Mouse (Mus musculus) thymus, adult 2 months (tissue): Measurements from ENCODE around the gene Enpp6. TPM values are rescaled to one million over a fixed set of nuclear protein-coding genes. Genes with fewer than 3 reads are reported as not detected.

Source experiments
- DNase-seq: peaks from one replicate; pipeline ENCODE4 v3.0.0; 2021
- H3K27ac ChIP-seq: fragments of 200-500 bp; 2 replicates; pipeline ENCODE4 v1.5.1; 2012; ENCODE audit warnings: low read length, control low read depth; ENCODE audit not compliant: control insufficient read depth, insufficient read depth
- H3K27me3 ChIP-seq: fragments of 200-500 bp; 2 replicates; pipeline ENCODE4 v1.6.1; 2012; ENCODE audit warnings: mild to moderate bottlenecking, low read length, moderate library complexity, mixed read lengths; ENCODE audit not compliant: control insufficient read depth, insufficient read depth
- H3K36me3 ChIP-seq: fragments of 200-500 bp; 2 replicates; pipeline ENCODE4 v1.6.1; 2012; ENCODE audit warnings: mild to moderate bottlenecking, low read length, moderate library complexity; ENCODE audit not compliant: control insufficient read depth, insufficient read depth
- H3K4me1 ChIP-seq: fragments of 200-500 bp; replicated peaks from 2 replicates; pipeline ENCODE4 v1.6.1; 2012; ENCODE audit warnings: low read length; ENCODE audit not compliant: control insufficient read depth, insufficient read depth
- H3K4me3 ChIP-seq: fragments of 200-500 bp; 2 replicates; pipeline ENCODE4 v1.5.1; 2012; ENCODE audit warnings: mild to moderate bottlenecking, low read length, control low read depth, moderate library complexity; ENCODE audit not compliant: control insufficient read depth, insufficient read depth
- CTCF ChIP-seq: fragments of 200-500 bp; IDR thresholded peaks from 2 replicates; pipeline ENCODE4 v1.5.1; 2012; ENCODE audit warnings: mild to moderate bottlenecking, control low read depth, low read length, moderate library complexity, borderline replicate concordance; ENCODE audit not compliant: control insufficient read depth, poor library complexity, insufficient read depth; ENCODE audit errors: extremely low read depth
- POLR2A ChIP-seq: fragments of 200-500 bp; IDR thresholded peaks from 2 replicates; pipeline ENCODE4 v1.6.1; 2012; ENCODE audit warnings: mild to moderate bottlenecking, low read length, control low read depth, moderate library complexity; ENCODE audit not compliant: control insufficient read depth, poor library complexity, insufficient read depth; ENCODE audit errors: extremely low read depth
- WGBS: fragments of 180-500 bp; shearing (Covaris S2); methylation state at CpG from one replicate; pipeline ENCODE4 v1.1.7; 2018; 5-methylcytosine and 5-hydroxymethylcytosine counted together
- polyA plus RNA-seq: library from polyadenylated mRNA; depleted of rRNA; stranded (reverse); fragments of >200 nt; gene quantifications from 2 replicates; pipeline ENCODE4 v1.2.3, GENCODE M21; 2012; rRNA removed

Gene Enpp6
- polyA plus RNA-seq, 1 experiment: 1.3 TPM

DNA sequence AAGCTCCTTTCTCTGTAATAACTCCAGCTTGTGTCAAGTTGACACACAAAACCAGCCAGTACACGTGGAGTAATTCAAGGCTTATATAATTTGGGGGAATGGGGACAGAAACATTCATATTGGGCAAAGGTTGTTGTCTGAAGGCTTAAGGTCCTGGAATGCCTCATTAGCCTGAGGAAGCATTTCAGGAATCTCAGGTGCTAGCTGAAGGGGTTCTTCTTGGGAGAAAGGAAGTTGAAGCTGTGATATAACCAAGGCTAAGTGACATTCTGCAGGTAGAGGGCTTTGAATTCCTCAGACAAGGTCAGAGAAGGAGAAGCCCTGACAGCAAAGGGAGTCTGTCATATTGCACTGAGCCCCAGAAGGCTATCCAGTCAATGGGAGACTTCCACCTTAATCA is 133.2 kb downstream of the Enpp6 start:
- Histone ChIP-seq H3K36me3 (no peaks in the 10 kb centered on the region), H3K4me3 (no peak overlapping the region), H3K27me3 (no peaks in the 10 kb centered on the region), H3K4me1 (no peaks in the 10 kb centered on the region), H3K27ac (no peak overlapping the region)
- WGBS: 84% methylated on average over 1 of the region's 1 CpGs
- TF ChIP-seq POLR2A (no peak), CTCF (no peak)
- no peak for DNase-seq

DNA sequence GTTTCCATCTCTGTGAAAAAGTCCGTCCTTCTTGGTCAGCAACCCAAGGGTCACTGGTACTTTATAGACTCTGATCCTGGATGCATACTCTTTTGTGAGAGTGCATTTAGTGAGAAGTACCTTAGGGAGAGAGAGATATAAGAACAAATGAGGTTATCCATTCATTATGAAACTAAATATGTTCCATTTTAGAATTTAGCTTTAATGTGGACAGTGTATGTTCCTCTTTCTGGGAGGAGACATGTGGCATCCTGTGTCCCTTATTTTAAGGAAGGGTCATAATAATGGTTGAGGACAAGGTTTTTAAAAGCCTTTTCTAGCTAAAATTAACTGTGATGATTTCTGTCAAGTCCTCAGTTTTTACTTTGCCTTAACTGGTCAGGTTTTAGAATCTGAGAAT is 142.2 kb downstream of the Enpp6 start:
- no peak for TF ChIP-seq CTCF
- TF ChIP-seq POLR2A: no peak
- no peak for DNase-seq
- Histone ChIP-seq H3K4me1 (no peaks in the 10 kb centered on the region), H3K4me3 (no peak overlapping the region), H3K27ac (no peak overlapping the region), H3K27me3 (no peaks in the 10 kb centered on the region), H3K36me3 (no peaks in the 10 kb centered on the region)
- WGBS: 96% methylated on average over 1 of the region's 1 CpGs

GRCm38 (mm10) chr8:47133381-47133780 is 146.7 kb downstream of the Enpp6 start:
- Histone ChIP-seq H3K36me3 (no peaks in the 10 kb centered on the region), H3K4me3 (no peak overlapping the region), H3K4me1 (no peaks in the 10 kb centered on the region), H3K27me3 (no peaks in the 10 kb centered on the region), H3K27ac (no peak overlapping the region)
- WGBS: 93% methylated on average over 3 of the region's 3 CpGs
- no peak for TF ChIP-seq POLR2A
- no peak for TF ChIP-seq CTCF
- DNase-seq: no peak

DNA sequence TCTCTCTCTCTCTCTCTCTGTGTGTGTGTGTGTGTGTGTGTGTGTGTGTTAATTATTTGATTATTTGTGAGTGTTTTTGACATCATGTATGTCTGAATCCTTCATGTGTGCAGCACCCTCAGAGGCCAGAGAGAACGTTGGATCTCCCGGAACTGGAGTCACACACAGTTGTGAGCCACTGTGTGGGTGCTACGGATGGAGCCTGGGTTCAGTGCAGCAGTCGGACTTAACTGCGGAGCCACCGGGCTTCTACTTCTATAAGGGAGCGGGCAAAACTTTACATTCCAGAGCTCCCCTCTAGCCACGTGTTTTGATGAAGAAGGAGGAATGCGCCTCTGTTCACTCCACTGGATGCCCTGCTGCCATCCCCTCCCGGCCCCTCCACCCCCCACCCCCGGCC is 148.0 kb downstream of the Enpp6 start:
- Histone ChIP-seq H3K4me1 (no peaks in the 10 kb centered on the region), H3K27ac (no peak overlapping the region), H3K27me3 (no peaks in the 10 kb centered on the region), H3K36me3 (no peaks in the 10 kb centered on the region), H3K4me3 (no peak overlapping the region)
- no peak for DNase-seq
- 67% methylated on average over 11 of the region's 11 CpGs for WGBS
- TF ChIP-seq CTCF (no peak), POLR2A (no peak)

- DNase-seq: no peak
- Histone ChIP-seq H3K27me3 (no peaks in the 10 kb centered on the region), H3K4me1 (no peaks in the 10 kb centered on the region), H3K4me3 (no peak overlapping the region), H3K27ac (no peak overlapping the region), H3K36me3 (no peaks in the 10 kb centered on the region)
- TF ChIP-seq POLR2A (no peak), CTCF (no peak)
- 20% methylated on average over 9 of the region's 9 CpGs for WGBS
These were observed 148.9 kb downstream of the Enpp6 start for GRCm38 (mm10) chr8:47135586-47135985.

- TF ChIP-seq CTCF: no peak
- TF ChIP-seq POLR2A: no peak
- no peak overlapping the region for H3K4me3 ChIP-seq
- H3K4me1 ChIP-seq: no peaks in the 10 kb centered on the region
- no peaks in the 10 kb centered on the region for H3K36me3 ChIP-seq
- H3K27ac ChIP-seq: no peak overlapping the region
- H3K27me3 ChIP-seq: no peaks in the 10 kb centered on the region
- DNase-seq: no peak
- WGBS: 62% methylated on average over 5 of the region's 5 CpGs
These were observed 149.4 kb downstream of the Enpp6 start for GRCm38 (mm10) chr8:47136047-47136446.

GRCm38 (mm10) chr8:47145258-47145657 is 158.6 kb downstream of the Enpp6 start:
- no peak overlapping the region for H3K27ac ChIP-seq
- no peaks in the 10 kb centered on the region for H3K36me3 ChIP-seq
- H3K4me1 ChIP-seq: no peaks in the 10 kb centered on the region
- no peaks in the 10 kb centered on the region for H3K27me3 ChIP-seq
- 94% methylated on average over 9 of the region's 9 CpGs for WGBS
- TF ChIP-seq CTCF (no peak), POLR2A (no peak)
- H3K4me3 ChIP-seq: no peak overlapping the region
- DNase-seq: no peak

Other genes starting within 250 kb of the Enpp6 start
- 28.3 and 29.8 TPM in 2 replicates for gene Irf2, start 247.2 kb upstream of the Enpp6 start, polyA plus RNA-seq